Mouse (Mus musculus) embryonic fibroblast, embryonic 13.5 days (primary cell): Measurements from ENCODE around the gene Tln1.

Experiments
- CTCF ChIP-seq: IDR thresholded peaks from 2 replicates; pipeline ENCODE4 v1.5.1; 2011; ENCODE audit warnings: mild to moderate bottlenecking, control low read depth, low read length, moderate library complexity, borderline replicate concordance; ENCODE audit not compliant: insufficient read depth
- POLR2A ChIP-seq: IDR thresholded peaks from 2 replicates; pipeline ENCODE4 v1.6.1; 2011; ENCODE audit warnings: low read depth, mild to moderate bottlenecking, control low read depth, low read length, moderate library complexity

GRCm38 (mm10) chr4:43584444-43585416, 22.2 kb upstream of the Tln1 start, which contains the start of gene Msmp:
- TF ChIP-seq CTCF (no peak), POLR2A (peak; percentile 8; the same call in 1 of the 2 replicates)
